Mouse (Mus musculus): ENCODE measurements around the gene 1110051M20Rik. TPM values are rescaled to one million over a fixed set of nuclear protein-coding genes. Genes with fewer than 3 reads are reported as not detected.

The 1110051M20Rik gene
- polyA plus RNA-seq, 1 experiment, result 106 TPM

DNA sequence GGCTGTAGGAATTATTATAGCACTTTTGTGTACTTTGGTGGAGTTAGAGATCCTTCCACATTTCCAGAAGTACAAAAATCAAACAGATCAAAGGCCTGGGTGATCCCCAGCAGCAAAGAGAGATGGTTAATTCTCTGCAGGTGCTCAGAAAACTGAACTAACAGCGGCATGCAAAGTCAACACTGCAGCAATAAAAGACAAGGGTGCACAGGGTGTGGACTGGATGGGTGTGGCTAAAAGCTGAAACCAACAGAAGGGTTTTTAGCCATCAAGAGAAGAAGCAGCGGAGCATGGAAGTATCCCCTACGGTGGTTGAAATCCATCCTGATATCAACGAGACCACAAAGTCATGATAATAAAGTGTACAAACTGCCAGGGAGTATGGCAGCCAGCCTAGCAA is 122.0 kb downstream of the 1110051M20Rik start:
- no peak overlapping the region for H3K27ac ChIP-seq (ENCODE audit: insufficient read depth, low read length)
- 71% methylated on average over 4 of the region's 4 CpGs for WGBS
- no peak for DNase-seq
- H3K4me1 ChIP-seq (ENCODE audit: control insufficient read depth, insufficient read depth, low read length), result peaks cover 18% of the 10 kb centered on the region
- TF ChIP-seq CTCF (IDR thresholded peaks at IDR 0.05; ENCODE audit: borderline replicate concordance, insufficient read depth, low read depth, low read length) (no peak), POLR2A (IDR thresholded peaks at IDR 0.05; ENCODE audit: borderline replicate concordance, insufficient read depth, low read length) (no peak)
- no peak overlapping the region for H3K4me3 ChIP-seq (replicated peaks; ENCODE audit: insufficient read depth, low read depth, low read length)
- no peaks in the 10 kb centered on the region for H3K27me3 ChIP-seq (ENCODE audit: control insufficient read depth, insufficient read depth, low read length)

DNA sequence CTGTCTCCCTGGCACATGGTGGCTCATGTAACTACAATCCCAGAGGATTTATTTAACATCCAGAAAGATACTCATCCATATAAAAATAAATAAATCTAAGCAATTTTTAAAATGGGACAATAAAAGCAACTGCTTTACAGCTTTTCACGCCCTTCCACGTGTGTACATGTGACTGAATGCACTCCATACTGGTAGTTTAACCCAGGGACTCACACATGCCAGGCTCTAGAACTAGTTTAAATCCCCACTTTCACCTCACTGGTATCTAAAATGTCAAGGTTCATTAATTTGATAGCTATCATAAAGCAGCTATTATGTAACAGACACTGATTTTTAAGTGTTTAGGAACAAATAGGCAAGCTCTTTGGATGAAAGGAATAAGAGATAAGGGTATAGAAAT is 122.6 kb downstream of the 1110051M20Rik start:
- no peak for DNase-seq
- over 99% methylated on average over 2 of the region's 2 CpGs for WGBS
- no peak for TF ChIP-seq POLR2A (IDR thresholded peaks at IDR 0.05; ENCODE audit: borderline replicate concordance, insufficient read depth, low read length)
- no peak for TF ChIP-seq CTCF (IDR thresholded peaks at IDR 0.05; ENCODE audit: borderline replicate concordance, insufficient read depth, low read depth, low read length)
- peaks cover 14% of the 10 kb centered on the region for H3K4me1 ChIP-seq (ENCODE audit: control insufficient read depth, insufficient read depth, low read length)
- no peak overlapping the region for H3K4me3 ChIP-seq (replicated peaks; ENCODE audit: insufficient read depth, low read depth, low read length)
- H3K27ac ChIP-seq (ENCODE audit: insufficient read depth, low read length), result no peak overlapping the region
- H3K27me3 ChIP-seq (ENCODE audit: control insufficient read depth, insufficient read depth, low read length), result no peaks in the 10 kb centered on the region

DNA sequence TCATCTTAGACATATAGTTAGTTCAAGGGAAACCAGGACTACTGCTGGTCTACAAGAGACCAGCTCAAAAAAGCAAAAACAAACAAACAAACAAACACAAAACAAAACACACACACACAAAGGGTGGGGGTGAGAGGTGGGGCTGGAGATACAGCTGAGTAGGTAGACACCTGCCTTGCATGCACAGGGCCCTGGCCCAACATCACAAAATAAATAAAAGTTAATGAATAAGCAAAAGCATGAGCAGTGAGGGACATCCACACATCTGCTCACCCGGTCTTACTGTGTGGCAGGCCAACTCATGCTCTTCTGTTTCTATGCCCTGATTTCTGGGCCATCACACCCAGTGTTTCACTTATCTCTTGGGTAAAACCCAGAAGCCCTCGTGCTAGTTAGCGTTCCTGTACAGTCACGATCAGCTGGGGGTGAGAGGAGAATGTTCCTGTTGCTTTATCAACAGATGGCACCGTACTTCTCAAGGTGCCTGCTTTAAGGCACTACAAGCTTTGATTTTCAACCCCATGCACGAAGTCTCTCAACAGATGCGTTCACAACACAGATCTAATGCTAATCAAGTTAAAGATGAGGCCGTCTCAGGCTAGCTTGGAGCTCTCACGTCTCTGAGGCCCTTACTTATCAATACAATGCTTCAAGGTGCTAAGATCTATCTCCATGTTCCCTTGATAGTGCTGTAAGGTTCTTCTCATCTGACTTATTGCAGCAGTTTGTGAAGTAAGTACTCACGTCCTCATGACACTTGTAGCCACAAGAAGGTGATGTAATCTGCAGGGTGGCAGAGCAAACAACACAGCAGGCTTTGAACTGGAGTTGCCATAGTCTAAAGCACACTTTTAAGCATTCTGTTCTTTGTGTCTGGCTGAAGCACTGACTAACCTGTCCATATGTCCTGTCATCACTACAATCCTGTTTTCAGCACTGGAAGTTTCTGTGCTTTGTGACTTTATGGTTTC is 123.7 kb downstream of the 1110051M20Rik start:
- WGBS, result 76% methylated on average over 10 of the region's 10 CpGs
- peaks cover 10% of the 10 kb centered on the region for H3K4me1 ChIP-seq (ENCODE audit: control insufficient read depth, insufficient read depth, low read length)
- no peak overlapping the region for H3K27ac ChIP-seq (ENCODE audit: insufficient read depth, low read length)
- H3K4me3 ChIP-seq (replicated peaks; ENCODE audit: insufficient read depth, low read depth, low read length), result no peak overlapping the region
- DNase-seq, result no peak
- no peaks in the 10 kb centered on the region for H3K27me3 ChIP-seq (ENCODE audit: control insufficient read depth, insufficient read depth, low read length)
- TF ChIP-seq POLR2A (IDR thresholded peaks at IDR 0.05; ENCODE audit: borderline replicate concordance, insufficient read depth, low read length), result no peak
- no peak for TF ChIP-seq CTCF (IDR thresholded peaks at IDR 0.05; ENCODE audit: borderline replicate concordance, insufficient read depth, low read depth, low read length)

DNA sequence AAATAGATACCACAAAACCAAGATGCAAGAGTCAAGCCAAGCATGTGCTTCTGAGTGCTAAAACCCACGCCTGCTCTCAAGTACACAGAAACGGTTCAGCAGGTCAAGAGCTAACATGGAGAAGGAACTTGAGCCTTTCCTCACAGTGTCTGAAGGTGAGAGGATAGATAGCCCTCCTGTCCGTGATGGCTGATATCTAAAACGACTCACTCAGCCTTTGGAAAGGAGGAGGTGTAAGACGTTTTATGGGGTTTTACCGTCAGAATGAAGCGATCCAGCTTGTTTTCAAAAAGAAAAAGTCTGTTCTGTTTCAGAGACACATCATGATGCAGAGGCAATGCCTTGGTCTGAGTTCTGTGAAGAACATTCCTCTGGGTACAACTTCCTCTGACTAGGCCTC is 130.3 kb downstream of the 1110051M20Rik start:
- Histone ChIP-seq H3K4me1 (ENCODE audit: control insufficient read depth, insufficient read depth, low read length) (no peaks in the 10 kb centered on the region), H3K4me3 (replicated peaks; ENCODE audit: insufficient read depth, low read depth, low read length) (no peak overlapping the region), H3K27me3 (ENCODE audit: control insufficient read depth, insufficient read depth, low read length) (no peaks in the 10 kb centered on the region), H3K27ac (ENCODE audit: insufficient read depth, low read length) (no peak overlapping the region)
- WGBS, result 96% methylated on average over 7 of the region's 7 CpGs
- no peak for TF ChIP-seq POLR2A (IDR thresholded peaks at IDR 0.05; ENCODE audit: borderline replicate concordance, insufficient read depth, low read length)
- no peak for TF ChIP-seq CTCF (IDR thresholded peaks at IDR 0.05; ENCODE audit: borderline replicate concordance, insufficient read depth, low read depth, low read length)
- DNase-seq, result no peak

DNA sequence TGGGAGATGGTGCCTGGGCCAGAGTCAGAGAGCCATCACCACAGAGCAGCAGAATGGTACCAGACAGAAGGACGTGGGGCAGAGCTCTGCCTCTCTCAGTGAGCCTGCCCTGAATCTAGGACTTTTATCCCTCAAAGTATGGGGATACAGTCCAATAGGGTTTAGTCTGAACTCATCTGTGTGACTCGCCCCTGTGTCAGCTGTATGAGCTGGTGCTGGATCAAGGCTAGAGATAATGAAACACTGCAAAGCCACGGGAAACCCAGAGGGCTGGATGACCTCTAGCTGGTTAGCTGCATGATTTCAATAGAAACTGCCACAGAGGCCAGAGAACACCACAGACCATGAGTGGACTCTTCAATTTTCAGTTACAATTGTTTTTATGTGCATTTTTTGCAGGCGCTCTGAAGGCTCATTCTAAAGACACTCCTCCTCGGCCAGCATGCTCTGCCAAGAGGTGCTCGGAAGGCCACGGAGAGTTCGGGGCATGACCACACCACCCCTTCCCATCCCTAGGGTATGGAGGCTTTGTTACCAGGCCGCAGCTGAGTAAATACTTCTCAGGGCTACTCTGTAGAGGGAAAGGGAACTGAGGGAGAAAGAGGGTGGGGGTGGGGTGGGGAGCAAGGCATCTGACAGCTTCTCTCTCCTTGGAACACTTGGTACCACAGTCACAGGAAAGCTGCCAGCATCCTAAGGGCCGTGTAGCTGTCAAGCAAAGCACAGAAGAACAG is 131.8 kb downstream of the 1110051M20Rik start:
- Histone ChIP-seq H3K4me1 (ENCODE audit: control insufficient read depth, insufficient read depth, low read length) (no peaks in the 10 kb centered on the region), H3K27me3 (ENCODE audit: control insufficient read depth, insufficient read depth, low read length) (no peaks in the 10 kb centered on the region), H3K27ac (ENCODE audit: insufficient read depth, low read length) (no peak overlapping the region), H3K4me3 (replicated peaks; ENCODE audit: insufficient read depth, low read depth, low read length) (no peak overlapping the region)
- 55% methylated on average over 10 of the region's 10 CpGs for WGBS
- DNase-seq, result no peak
- TF ChIP-seq POLR2A (IDR thresholded peaks at IDR 0.05; ENCODE audit: borderline replicate concordance, insufficient read depth, low read length), result no peak
- TF ChIP-seq CTCF (IDR thresholded peaks at IDR 0.05; ENCODE audit: borderline replicate concordance, insufficient read depth, low read depth, low read length), result no peak

DNA sequence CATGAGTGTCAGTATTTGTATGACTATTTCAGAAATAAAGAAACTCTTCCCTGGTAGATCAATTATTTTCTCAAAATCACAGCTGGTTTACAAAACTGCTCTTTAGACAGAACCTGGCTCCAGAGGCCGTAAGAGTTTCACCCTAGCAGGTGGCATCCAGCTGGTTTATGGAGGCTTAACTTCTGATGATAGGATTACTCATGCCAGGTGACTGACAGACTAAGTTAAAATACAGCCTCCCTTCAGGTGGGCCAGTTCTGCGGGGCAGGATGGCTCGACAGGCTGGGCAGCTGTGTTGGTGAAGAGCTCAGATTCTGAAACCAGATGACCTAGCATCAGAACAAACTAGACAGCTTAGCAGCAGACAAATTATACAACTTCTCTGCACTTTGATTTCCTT is 135.0 kb downstream of the 1110051M20Rik start:
- H3K4me3 ChIP-seq (replicated peaks; ENCODE audit: insufficient read depth, low read depth, low read length), result no peak overlapping the region
- DNase-seq, result no peak
- no peak overlapping the region for H3K27ac ChIP-seq (ENCODE audit: insufficient read depth, low read length)
- H3K4me1 ChIP-seq (ENCODE audit: control insufficient read depth, insufficient read depth, low read length), result no peaks in the 10 kb centered on the region
- no peaks in the 10 kb centered on the region for H3K27me3 ChIP-seq (ENCODE audit: control insufficient read depth, insufficient read depth, low read length)
- TF ChIP-seq CTCF (IDR thresholded peaks at IDR 0.05; ENCODE audit: borderline replicate concordance, insufficient read depth, low read depth, low read length) (no peak), POLR2A (IDR thresholded peaks at IDR 0.05; ENCODE audit: borderline replicate concordance, insufficient read depth, low read length) (no peak)
- 79% methylated on average over 3 of the region's 3 CpGs for WGBS

DNA sequence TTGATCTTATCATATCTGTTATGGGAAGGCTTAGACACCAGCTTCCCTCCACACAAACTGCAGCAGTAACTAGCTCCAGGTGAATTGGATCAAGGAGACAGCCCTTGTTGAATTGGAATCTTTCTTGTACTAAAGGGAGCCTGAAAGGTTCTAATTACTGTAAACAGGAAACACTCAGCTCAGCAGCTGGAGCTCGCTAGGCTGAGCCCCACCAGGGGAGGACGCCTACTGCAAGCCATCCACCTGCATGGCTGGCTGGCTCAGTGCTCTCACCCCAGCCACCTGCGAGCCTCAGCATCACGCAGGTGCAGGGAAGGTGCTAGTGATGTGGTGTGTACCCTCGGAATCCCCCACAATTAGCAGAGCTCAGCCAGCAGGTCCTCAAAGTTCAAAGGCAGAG is 135.8 kb downstream of the 1110051M20Rik start:
- TF ChIP-seq CTCF (IDR thresholded peaks at IDR 0.05; ENCODE audit: borderline replicate concordance, insufficient read depth, low read depth, low read length) (no peak), POLR2A (IDR thresholded peaks at IDR 0.05; ENCODE audit: borderline replicate concordance, insufficient read depth, low read length) (no peak)
- Histone ChIP-seq H3K4me1 (ENCODE audit: control insufficient read depth, insufficient read depth, low read length) (no peaks in the 10 kb centered on the region), H3K27me3 (ENCODE audit: control insufficient read depth, insufficient read depth, low read length) (no peaks in the 10 kb centered on the region), H3K4me3 (replicated peaks; ENCODE audit: insufficient read depth, low read depth, low read length) (no peak overlapping the region), H3K27ac (ENCODE audit: insufficient read depth, low read length) (no peak overlapping the region)
- no peak for DNase-seq
- 79% methylated on average over 5 of the region's 5 CpGs for WGBS

Measured in cerebellum, adult 2 months (tissue).